ENCODE assay signal across 9 mouse cellular contexts in genomic region chr1:74298996-74299395, GRCm38 (mm10). TPM values are rescaled to one million over a fixed set of nuclear protein-coding genes. Genes with fewer than 3 reads are reported as not detected.
DNase-seq lines count a peak whose midpoint lies in the region; ATAC-seq lines count a peak whose summit lies in the region.
"Had no signal": no experiment of that assay in that cellular context is flagged by ENCODE, and none has a peak within 500 bp of the region (broad histone marks: within the 10 kb centered on the region; RNA-seq: fewer than 3 reads in every experiment).

No protein-coding gene starts in this region.

- DNase-seq in hindbrain, embryonic 11.5 days (ENCODE audit: low spot score): no peak
- DNase-seq in Muller cell, postnatal 12 days (ENCODE audit: inconsistent ontology term): peak; percentile 77
- peak; percentile 85 for DNase-seq in gastrocnemius, adult 18-20 months (ENCODE audit: low spot score)
- DNase-seq in natural killer cell, adult 2 months (ENCODE audit: low spot score in 2 of 2): no peak
- DNase-seq in layer of hippocampus, postnatal 36 days: no peak

- WGBS in hindbrain, embryonic 16.5 days: 59% methylated on average over 5 of the region's 5 CpGs
- 78% methylated on average over 5 of the region's 5 CpGs for WGBS in hindbrain, embryonic 11.5 days
- WGBS in intestine, embryonic 16.5 days: 54% methylated on average over 5 of the region's 5 CpGs
- 80% methylated on average over 5 of the region's 5 CpGs for WGBS in kidney, embryonic 14.5 days

- no peak for ATAC-seq in hindbrain, embryonic 16.5 days
- no peak for ATAC-seq in hindbrain, embryonic 11.5 days (ENCODE audit: low FRiP score)
- ATAC-seq in intestine, embryonic 16.5 days: no peak
- ATAC-seq in kidney, embryonic 14.5 days (ENCODE audit: low FRiP score, low TSS enrichment): no peak

- H3K36me3 ChIP-seq in hindbrain, embryonic 16.5 days (ENCODE audit: control insufficient read depth, insufficient read depth, low read length): no peaks in the 10 kb centered on the region
- H3K36me3 ChIP-seq in hindbrain, embryonic 11.5 days (ENCODE audit: control insufficient read depth, insufficient read depth, low read length): no peaks in the 10 kb centered on the region
- H3K36me3 ChIP-seq in intestine, embryonic 16.5 days (ENCODE audit: control insufficient read depth, insufficient read depth, low read length): no peaks in the 10 kb centered on the region; the same call in 1 of the 2 replicates
- H3K36me3 ChIP-seq in kidney, embryonic 14.5 days (ENCODE audit: control insufficient read depth, insufficient read depth, low read length): 0 out of 2 replicates have a peak, but pooled peaks cover 4% of the 10 kb centered on the region

- peaks cover 7% of the 10 kb centered on the region for H3K27me3 ChIP-seq in hindbrain, embryonic 16.5 days (replicated peaks; ENCODE audit: control insufficient read depth, insufficient read depth, low read length)
- no peaks in the 10 kb centered on the region for H3K27me3 ChIP-seq in hindbrain, embryonic 11.5 days (ENCODE audit: control insufficient read depth, insufficient read depth, low read length)
- no peaks in the 10 kb centered on the region for H3K27me3 ChIP-seq in intestine, embryonic 16.5 days (replicated peaks; ENCODE audit: control insufficient read depth, insufficient read depth, low read length)
- no peaks in the 10 kb centered on the region for H3K27me3 ChIP-seq in kidney, embryonic 14.5 days (ENCODE audit: control insufficient read depth, insufficient read depth, low read length)

- H3K9ac ChIP-seq in hindbrain, embryonic 16.5 days (ENCODE audit: low read depth, low read length): no peak overlapping the region
- no peak overlapping the region for H3K9ac ChIP-seq in hindbrain, embryonic 11.5 days (ENCODE audit: low read depth, low read length)
- H3K9ac ChIP-seq in intestine, embryonic 16.5 days (ENCODE audit: low read depth, low read length): peak overlapping the region; percentile 12; the same call in 1 of the 2 replicates
- no peak overlapping the region for H3K9ac ChIP-seq in kidney, embryonic 14.5 days (ENCODE audit: low read depth, low read length)
- H3K9ac ChIP-seq: neural tube, embryonic 12.5 days had no signal

- H3K27ac ChIP-seq in hindbrain, embryonic 16.5 days (ENCODE audit: low read depth, low read length): peak overlapping the region; percentile 8; the same call in 1 of the 2 replicates
- no peak overlapping the region for H3K27ac ChIP-seq in hindbrain, embryonic 11.5 days (ENCODE audit: low read depth, low read length)
- H3K27ac ChIP-seq in intestine, embryonic 16.5 days (ENCODE audit: low read length): peak overlapping the region; percentile 99
- H3K27ac ChIP-seq in kidney, embryonic 14.5 days (ENCODE audit: low read depth, low read length): no peak overlapping the region
- H3K27ac ChIP-seq: neural tube, embryonic 12.5 days had no signal

- no peaks in the 10 kb centered on the region for H3K9me3 ChIP-seq in hindbrain, embryonic 16.5 days (ENCODE audit: control insufficient read depth, low read length)
- no peaks in the 10 kb centered on the region for H3K9me3 ChIP-seq in hindbrain, embryonic 11.5 days (ENCODE audit: control insufficient read depth, low read length)
- no peaks in the 10 kb centered on the region for H3K9me3 ChIP-seq in intestine, embryonic 16.5 days (ENCODE audit: control insufficient read depth, low read length)
- H3K9me3 ChIP-seq in kidney, embryonic 14.5 days (ENCODE audit: control insufficient read depth, low read length): no peaks in the 10 kb centered on the region
- H3K9me3 ChIP-seq: neural tube, embryonic 12.5 days had no signal

- no peak overlapping the region for H3K4me2 ChIP-seq in hindbrain, embryonic 16.5 days (ENCODE audit: low read length)
- H3K4me2 ChIP-seq in hindbrain, embryonic 11.5 days (replicated peaks; ENCODE audit: low read depth, low read length): no peak overlapping the region
- 0 out of 2 replicates have a peak overlapping the region, but pooled peaks have one; percentile 20 for H3K4me2 ChIP-seq in intestine, embryonic 16.5 days (ENCODE audit: low read depth, low read length)
- H3K4me2 ChIP-seq in kidney, embryonic 14.5 days (replicated peaks; ENCODE audit: low read depth, low read length): no peak overlapping the region
- H3K4me2 ChIP-seq: neural tube, embryonic 12.5 days had no signal

- H3K4me1 ChIP-seq in hindbrain, embryonic 16.5 days (ENCODE audit: control insufficient read depth, insufficient read depth, low read depth, low read length): peaks cover 29% of the 10 kb centered on the region
- H3K4me1 ChIP-seq in hindbrain, embryonic 11.5 days (replicated peaks; ENCODE audit: control insufficient read depth, insufficient read depth, low read length): no peaks in the 10 kb centered on the region
- peaks cover 88% of the 10 kb centered on the region for H3K4me1 ChIP-seq in intestine, embryonic 16.5 days (ENCODE audit: control insufficient read depth, insufficient read depth, low read length)
- H3K4me1 ChIP-seq in kidney, embryonic 14.5 days (ENCODE audit: control insufficient read depth, insufficient read depth, low read length): peaks cover 43% of the 10 kb centered on the region

- H3K4me3 ChIP-seq in hindbrain, embryonic 16.5 days (ENCODE audit: low read length): no peak overlapping the region
- H3K4me3 ChIP-seq in hindbrain, embryonic 11.5 days (ENCODE audit: low read depth, low read length): no peak overlapping the region
- H3K4me3 ChIP-seq in intestine, embryonic 16.5 days (ENCODE audit: low read length): no peak overlapping the region
- no peak overlapping the region for H3K4me3 ChIP-seq in kidney, embryonic 14.5 days (ENCODE audit: low read length)
- H3K4me3 ChIP-seq: neural tube, embryonic 12.5 days had no signal

RNA-seq across cellular contexts. Expression of gene Tmbim1, which starts 6.4 kb away (rescaled TPM):
- 11.7 and 12.2 TPM in 2 replicates for polyA plus RNA-seq in hindbrain, embryonic 16.5 days (2015; fragmentation: Nextera tagmentation; extraction: Ambion mirVana)
- polyA plus RNA-seq in hindbrain, embryonic 11.5 days (2014; fragmentation: Nextera tagmentation; extraction: Ambion mirVana): 8.6 and 9.1 TPM in 2 replicates
- 10 to 100 TPM; 29.0 to 42.2 TPM for total RNA-seq in gastrocnemius, adult 18-20 months (2021)
- 77.3 and 79.8 TPM in 2 replicates for polyA plus RNA-seq in intestine, embryonic 16.5 days (2015; fragmentation: Nextera tagmentation; extraction: Ambion mirVana)
- 16.3 and 18.1 TPM in 2 replicates for polyA plus RNA-seq in kidney, embryonic 14.5 days (2014; fragmentation: Nextera tagmentation; extraction: Ambion mirVana)
- 10 to 100 TPM; 25.1 to 25.4 TPM for total RNA-seq in layer of hippocampus, postnatal 36 days (2021)

RNA-seq across cellular contexts. Expression of gene Pnkd, which starts 14.3 kb away (rescaled TPM):
- polyA plus RNA-seq in hindbrain, embryonic 16.5 days (2015; fragmentation: Nextera tagmentation; extraction: Ambion mirVana): 166 and 167 TPM in 2 replicates
- 85.4 and 99.4 TPM in 2 replicates for polyA plus RNA-seq in hindbrain, embryonic 11.5 days (2014; fragmentation: Nextera tagmentation; extraction: Ambion mirVana)
- total RNA-seq in gastrocnemius, adult 18-20 months (2021): 10 to 100 TPM; 54.0 to 63.3 TPM
- polyA plus RNA-seq in intestine, embryonic 16.5 days (2015; fragmentation: Nextera tagmentation; extraction: Ambion mirVana): 139 and 148 TPM in 2 replicates
- polyA plus RNA-seq in kidney, embryonic 14.5 days (2014; fragmentation: Nextera tagmentation; extraction: Ambion mirVana): 126 and 154 TPM in 2 replicates
- total RNA-seq in layer of hippocampus, postnatal 36 days (2021): 100 to 1,000 TPM; 168 to 188 TPM

RNA-seq across cellular contexts. Expression of gene Aamp, which starts 14.5 kb away (rescaled TPM):
- 237 and 241 TPM in 2 replicates for polyA plus RNA-seq in hindbrain, embryonic 16.5 days (2015; fragmentation: Nextera tagmentation; extraction: Ambion mirVana)
- 189 and 198 TPM in 2 replicates for polyA plus RNA-seq in hindbrain, embryonic 11.5 days (2014; fragmentation: Nextera tagmentation; extraction: Ambion mirVana)
- total RNA-seq in gastrocnemius, adult 18-20 months (2021): 10 to 100 TPM; 74.4 to 77.1 TPM
- 246 and 256 TPM in 2 replicates for polyA plus RNA-seq in intestine, embryonic 16.5 days (2015; fragmentation: Nextera tagmentation; extraction: Ambion mirVana)
- 249 and 258 TPM in 2 replicates for polyA plus RNA-seq in kidney, embryonic 14.5 days (2014; fragmentation: Nextera tagmentation; extraction: Ambion mirVana)
- 100 to 1,000 TPM; 148 to 159 TPM for total RNA-seq in layer of hippocampus, postnatal 36 days (2021)

RNA-seq across cellular contexts. Expression of gene Gpbar1, which starts 20.6 kb away (rescaled TPM):
- polyA plus RNA-seq in hindbrain, embryonic 16.5 days (2015; fragmentation: Nextera tagmentation; extraction: Ambion mirVana): 0.20 TPM in 1 of 2 replicates, not detected in the other
- 0.32 TPM in 1 of 2 replicates, not detected in the other for polyA plus RNA-seq in hindbrain, embryonic 11.5 days (2014; fragmentation: Nextera tagmentation; extraction: Ambion mirVana)
- total RNA-seq in gastrocnemius, adult 18-20 months (2021): not detected
- polyA plus RNA-seq in intestine, embryonic 16.5 days (2015; fragmentation: Nextera tagmentation; extraction: Ambion mirVana): 2.6 and 2.7 TPM in 2 replicates
- polyA plus RNA-seq in kidney, embryonic 14.5 days (2014; fragmentation: Nextera tagmentation; extraction: Ambion mirVana): 2.5 and 3.2 TPM in 2 replicates
- total RNA-seq in layer of hippocampus, postnatal 36 days (2021): not detected
- polyA plus RNA-seq: neural tube, embryonic 12.5 days had no signal

Comparison
In these comparisons a context has a peak if more than half of its experiments do, and no peak if none do; other contexts are left out.
1. H3K27ac ChIP-seq: peak in hindbrain, embryonic 16.5 days (single experiment) and intestine, embryonic 16.5 days (single experiment); none in hindbrain, embryonic 11.5 days (single experiment) and kidney, embryonic 14.5 days (single experiment).
2. DNase-seq: peak in Muller cell, postnatal 12 days (single experiment) and gastrocnemius, adult 18-20 months (single experiment); none in hindbrain, embryonic 11.5 days (single experiment), natural killer cell, adult 2 months (0 of 2) and layer of hippocampus, postnatal 36 days (0 of 2).